Mouse (Mus musculus) ES-Bruce4 (cell line): Measurements from ENCODE around the gene Olfr1341.

Experiments
- CTCF ChIP-seq: IDR thresholded peaks from one replicate; pipeline ENCODE4 v1.8.1; 2011; ENCODE audit warnings: low read depth, low read length
- EP300 ChIP-seq: IDR thresholded peaks from 2 replicates; pipeline ENCODE4 v1.6.1; 2011; ENCODE audit warnings: low read depth, low read length; ENCODE audit not compliant: insufficient read depth
- POLR2A ChIP-seq: IDR thresholded peaks from one replicate; pipeline ENCODE4 v1.8.1; 2011; ENCODE audit warnings: low read length; ENCODE audit not compliant: insufficient read depth

- TF ChIP-seq CTCF (no peak), POLR2A (no peak), EP300 (no peak)
Measured at GRCm38 (mm10) chr4:118693812-118694211, 9.5 kb upstream of the Olfr1341 start.
